Mouse (Mus musculus) forebrain, postnatal 0 days (tissue): ENCODE data around the gene Fbxl2. TPM values are rescaled to one million over a fixed set of nuclear protein-coding genes. Genes with fewer than 3 reads are reported as not detected.

Experiments used
- ATAC-seq: fragments of 200-750 bp; cut with Nextera tagmentation; 2 replicates; pipeline ENCODE4 v1.8.0; 2017; ENCODE audit warnings: mild to moderate bottlenecking, moderate library complexity
- DNase-seq: peaks from one replicate; pipeline ENCODE4 v3.0.0-alpha.2; 2015
- H3K27ac ChIP-seq: fragments of 300-500 bp; sonication (generic); 2 replicates; pipeline ENCODE4 v1.5.1; 2014; ENCODE audit warnings: low read depth, mild to moderate bottlenecking, antibody characterized with exemption, low read length, moderate library complexity, mixed read lengths
- H3K27me3 ChIP-seq: fragments of 300-500 bp; sonication (generic); 2 replicates; pipeline ENCODE4 v1.6.1; 2014; ENCODE audit warnings: mild to moderate bottlenecking, low read length, mixed read lengths; ENCODE audit not compliant: insufficient read depth
- H3K36me3 ChIP-seq: fragments of 300-500 bp; sonication (generic); 2 replicates; pipeline ENCODE4 v1.6.1; 2014; ENCODE audit warnings: mild to moderate bottlenecking, moderate library complexity; ENCODE audit not compliant: insufficient read depth
- H3K4me1 ChIP-seq: fragments of 300-500 bp; sonication (generic); 2 replicates; pipeline ENCODE4 v1.6.1; 2014; ENCODE audit warnings: antibody characterized with exemption; ENCODE audit not compliant: insufficient read depth
- H3K4me2 ChIP-seq: fragments of 300-500 bp; sonication (generic); 2 replicates; pipeline ENCODE4 v1.6.1; 2014; ENCODE audit warnings: low read depth, mild to moderate bottlenecking, moderate library complexity
- H3K4me3 ChIP-seq: fragments of 300-500 bp; sonication (generic); 2 replicates; pipeline ENCODE4 v1.5.1; 2014; ENCODE audit warnings: low read depth, low read length, mixed read lengths
- H3K9ac ChIP-seq: fragments of 300-500 bp; sonication (generic); 2 replicates; pipeline ENCODE4 v1.6.1; 2014; ENCODE audit warnings: mild to moderate bottlenecking
- H3K9me3 ChIP-seq: fragments of 300-500 bp; sonication (generic); 2 replicates; pipeline ENCODE4 v1.6.1; 2016; ENCODE audit warnings: low read length
- CTCF ChIP-seq: sonication (generic); IDR thresholded peaks from 2 replicates; pipeline ENCODE4 v1.5.1; 2016; ENCODE audit warnings: antibody characterized with exemption, control low read depth, low read depth
- WGBS: fragments of 180-500 bp; shearing (Covaris S2); extraction: QIAGEN DNeasy Blood & Tissue Kit; methylation state at CpG from one replicate; pipeline ENCODE4 v1.1.7; 2014; 5-methylcytosine and 5-hydroxymethylcytosine counted together
- polyA plus RNA-seq: library from polyadenylated mRNA; unstranded; fragments of >200 nt; fragmentation: Nextera tagmentation; extraction: Ambion mirVana; gene quantifications from 2 replicates; pipeline ENCODE4 v1.2.1, GENCODE M21; 2015
- total RNA-seq: library from RNA; depleted of rRNA; stranded (reverse); fragments of >200 nt; gene quantifications from 2 replicates; pipeline ENCODE4 v1.2.3, GENCODE M21; 2014

The Fbxl2 gene
- total and polyA plus RNA-seq, 2 experiments from 2014 or later, result 26.1 to 34.0 TPM

DNA sequence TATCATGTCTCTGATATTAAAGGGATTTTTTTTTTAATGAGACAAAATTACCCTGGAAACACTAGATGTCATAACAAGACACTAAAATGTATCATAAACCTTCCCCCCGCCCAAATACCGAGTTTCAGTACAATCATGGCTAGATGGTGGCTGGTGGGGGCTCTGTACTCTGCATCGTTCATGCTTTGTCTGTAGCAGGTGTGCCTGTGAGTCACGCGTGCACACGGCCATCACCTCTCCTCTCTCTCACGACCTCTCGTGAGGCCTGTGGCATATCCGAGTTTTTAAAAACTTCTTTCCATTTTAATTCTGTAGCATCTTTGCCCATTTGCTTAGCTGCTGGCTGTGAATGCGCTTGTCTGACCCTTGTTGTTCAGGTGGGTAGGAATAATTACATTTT lies 69.7 kb downstream of the Fbxl2 start:
- H3K9me3 ChIP-seq, result no peaks in the 10 kb centered on the region
- ATAC-seq, result no peak
- no peak for TF ChIP-seq CTCF
- H3K4me2 ChIP-seq, result no peak overlapping the region
- no peak overlapping the region for H3K27ac ChIP-seq
- peaks cover 67% of the 10 kb centered on the region for H3K36me3 ChIP-seq
- DNase-seq, result no peak
- no peak overlapping the region for H3K4me3 ChIP-seq
- H3K27me3 ChIP-seq, result no peaks in the 10 kb centered on the region
- 88% methylated on average over 10 of the region's 10 CpGs for WGBS
- H3K4me1 ChIP-seq, result no peaks in the 10 kb centered on the region
- H3K9ac ChIP-seq, result no peak overlapping the region

DNA sequence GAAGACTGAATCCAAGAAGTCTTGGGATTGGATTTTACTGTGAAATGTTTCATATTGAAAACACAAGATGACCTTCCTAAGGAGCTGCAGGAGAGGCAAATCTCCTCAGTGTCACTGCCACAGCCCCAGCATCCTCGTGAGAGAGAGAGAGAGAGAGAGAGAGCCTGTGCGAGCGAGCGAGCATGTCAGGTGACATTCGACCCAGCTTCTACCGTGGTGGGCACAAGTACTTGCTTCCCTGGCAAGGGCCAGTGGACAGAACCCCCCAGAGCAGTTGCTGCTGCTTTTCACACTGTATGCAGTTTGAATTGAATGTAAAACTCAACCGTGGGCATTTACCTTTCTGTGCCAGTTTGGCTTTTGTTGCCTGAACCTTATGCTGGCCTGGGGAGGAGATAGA lies 70.5 kb downstream of the Fbxl2 start:
- no peak overlapping the region for H3K9ac ChIP-seq
- TF ChIP-seq CTCF, result no peak
- no peak for DNase-seq
- no peak overlapping the region for H3K27ac ChIP-seq
- no peaks in the 10 kb centered on the region for H3K4me1 ChIP-seq
- no peak overlapping the region for H3K4me3 ChIP-seq
- 83% methylated on average over 7 of the region's 7 CpGs for WGBS
- no peak for ATAC-seq
- peaks cover 73% of the 10 kb centered on the region for H3K36me3 ChIP-seq
- no peaks in the 10 kb centered on the region for H3K27me3 ChIP-seq
- no peaks in the 10 kb centered on the region for H3K9me3 ChIP-seq
- no peak overlapping the region for H3K4me2 ChIP-seq

DNA sequence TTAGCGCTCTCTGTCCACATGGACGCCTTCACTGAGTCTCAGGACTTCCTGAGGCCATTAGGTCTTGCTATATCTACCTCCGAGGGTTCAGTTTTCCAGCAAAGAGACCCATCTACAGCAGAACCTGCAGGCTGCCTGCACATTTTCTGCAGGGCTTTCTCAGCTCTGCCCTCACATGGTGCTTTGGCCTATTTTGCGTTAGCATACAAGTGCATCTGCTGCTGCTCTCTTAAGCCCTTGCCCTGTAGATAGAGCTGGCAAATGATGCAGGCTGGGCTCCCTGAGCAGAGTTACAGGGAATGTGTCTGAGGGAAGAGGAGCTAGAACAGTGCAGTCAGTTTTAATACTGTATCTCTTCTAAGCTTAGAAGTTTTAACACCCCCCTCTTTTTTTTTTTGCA lies 71.0 kb downstream of the Fbxl2 start:
- no peaks in the 10 kb centered on the region for H3K4me1 ChIP-seq
- no peak for ATAC-seq
- no peak for TF ChIP-seq CTCF
- no peaks in the 10 kb centered on the region for H3K9me3 ChIP-seq
- no peaks in the 10 kb centered on the region for H3K27me3 ChIP-seq
- H3K9ac ChIP-seq, result no peak overlapping the region
- 93% methylated on average over 4 of the region's 4 CpGs for WGBS
- no peak overlapping the region for H3K4me2 ChIP-seq
- no peak overlapping the region for H3K27ac ChIP-seq
- H3K36me3 ChIP-seq, result peaks cover 78% of the 10 kb centered on the region
- H3K4me3 ChIP-seq, result no peak overlapping the region
- DNase-seq, result no peak

DNA sequence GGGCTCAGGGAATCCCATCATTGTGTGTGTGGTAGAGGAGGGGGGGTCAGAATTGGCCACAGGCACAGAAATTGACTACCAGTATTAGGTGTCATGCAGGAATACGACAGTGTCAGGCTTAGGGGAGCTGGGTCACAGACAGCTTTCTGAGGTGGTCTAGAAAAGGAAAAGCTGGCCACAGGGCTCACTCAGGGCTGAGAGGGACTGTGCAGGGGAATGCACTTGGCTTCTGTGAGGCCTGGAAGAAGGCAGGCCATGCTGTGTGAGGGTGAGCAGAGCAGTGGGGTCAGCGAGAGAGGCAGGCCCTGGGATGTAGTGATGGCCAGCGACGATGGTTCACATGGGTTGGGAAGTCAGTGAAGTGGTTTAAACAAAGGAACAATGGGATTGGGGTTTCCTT lies 72.1 kb downstream of the Fbxl2 start:
- Histone ChIP-seq H3K9me3 (no peaks in the 10 kb centered on the region), H3K4me2 (no peak overlapping the region), H3K9ac (no peak overlapping the region), H3K27me3 (no peaks in the 10 kb centered on the region), H3K4me3 (no peak overlapping the region), H3K36me3 (peaks cover 82% of the 10 kb centered on the region), H3K4me1 (no peaks in the 10 kb centered on the region), H3K27ac (no peak overlapping the region)
- no peak for DNase-seq
- 67% methylated on average over 4 of the region's 4 CpGs for WGBS
- ATAC-seq, result no peak
- TF ChIP-seq CTCF, result no peak

DNA sequence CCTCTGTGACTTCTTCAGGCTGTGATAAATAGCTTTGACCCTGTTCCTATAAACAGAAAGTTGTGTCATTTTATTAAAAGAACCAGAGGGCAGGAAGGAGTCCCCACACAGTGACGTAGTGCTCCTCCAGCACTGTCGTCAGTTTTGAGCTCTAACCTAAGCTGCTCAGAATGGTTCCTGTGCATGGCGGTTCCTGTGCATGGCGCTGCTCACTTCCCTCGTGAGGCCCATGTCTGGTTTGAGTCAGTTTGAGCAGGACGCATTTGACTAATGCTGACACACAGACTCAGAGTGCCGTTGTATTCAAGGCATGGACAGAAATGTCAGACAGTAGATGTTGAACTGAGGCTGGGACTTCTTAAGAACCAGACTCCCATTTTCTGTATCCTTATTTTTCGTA lies 74.4 kb downstream of the Fbxl2 start:
- DNase-seq (no peak), ATAC-seq (no peak)
- H3K4me2 ChIP-seq, result no peak overlapping the region
- peaks cover 81% of the 10 kb centered on the region for H3K36me3 ChIP-seq
- H3K27me3 ChIP-seq, result no peaks in the 10 kb centered on the region
- H3K9me3 ChIP-seq, result no peaks in the 10 kb centered on the region
- H3K4me3 ChIP-seq, result no peak overlapping the region
- no peak overlapping the region for H3K9ac ChIP-seq
- 81% methylated on average over 8 of the region's 8 CpGs for WGBS
- H3K4me1 ChIP-seq, result no peaks in the 10 kb centered on the region
- no peak for TF ChIP-seq CTCF
- H3K27ac ChIP-seq, result no peak overlapping the region

DNA sequence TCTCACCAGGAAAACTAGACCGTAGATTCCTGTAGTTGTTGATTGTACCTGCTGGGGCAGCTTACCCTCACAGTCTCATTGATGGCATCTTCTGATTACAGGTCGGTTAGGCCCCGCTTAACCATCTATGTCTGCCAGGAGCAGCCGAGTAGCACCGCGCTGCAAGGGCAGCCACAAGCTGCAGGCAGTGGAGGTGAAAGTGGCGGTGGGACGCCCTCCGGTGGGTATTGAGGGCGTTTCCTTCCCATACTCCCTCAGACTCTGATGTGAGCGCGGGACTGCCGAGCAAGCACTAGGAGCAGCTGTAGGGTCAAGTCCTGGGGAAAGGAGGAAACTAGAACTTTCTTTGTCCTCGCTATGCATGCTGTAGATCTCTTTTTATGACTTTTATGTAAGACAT lies 76.0 kb downstream of the Fbxl2 start:
- DNase-seq, result no peak
- H3K36me3 ChIP-seq, result peaks cover 79% of the 10 kb centered on the region
- 93% methylated on average over 14 of the region's 14 CpGs for WGBS

DNA sequence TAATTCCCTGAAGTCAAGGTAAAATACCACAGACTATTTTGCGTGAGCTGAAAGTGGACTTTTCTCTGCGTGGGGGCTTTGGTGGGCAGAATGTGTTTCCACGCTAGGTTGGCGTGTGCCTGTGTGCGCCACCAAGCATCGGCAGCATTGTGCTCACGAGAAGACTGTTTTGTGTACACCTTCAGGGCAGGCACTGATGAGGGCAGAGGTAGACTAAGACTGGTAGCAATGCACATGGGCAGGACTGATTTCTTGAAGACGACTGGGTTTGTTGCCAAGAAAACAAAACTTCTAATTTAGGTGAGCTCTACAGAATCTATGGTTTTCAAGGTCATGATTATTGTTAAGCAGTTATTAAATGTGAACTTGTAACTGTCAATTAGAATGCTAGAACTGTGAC lies 76.6 kb downstream of the Fbxl2 start:
- Histone ChIP-seq H3K36me3 (peaks cover 79% of the 10 kb centered on the region), H3K9ac (no peak overlapping the region), H3K4me2 (no peak overlapping the region), H3K4me3 (no peak overlapping the region), H3K27me3 (no peaks in the 10 kb centered on the region), H3K27ac (no peak overlapping the region), H3K4me1 (no peaks in the 10 kb centered on the region), H3K9me3 (no peaks in the 10 kb centered on the region)
- no peak for ATAC-seq
- no peak for TF ChIP-seq CTCF
- 91% methylated on average over 8 of the region's 8 CpGs for WGBS
- no peak for DNase-seq

More for the DNA sequence above, 76.0 kb downstream of the Fbxl2 start:
- ATAC-seq, result no peak
- Histone ChIP-seq H3K4me1 (no peaks in the 10 kb centered on the region), H3K4me3 (no peak overlapping the region), H3K9ac (no peak overlapping the region), H3K9me3 (no peaks in the 10 kb centered on the region), H3K4me2 (no peak overlapping the region), H3K27me3 (no peaks in the 10 kb centered on the region), H3K27ac (no peak overlapping the region)
- TF ChIP-seq CTCF, result no peak

DNA sequence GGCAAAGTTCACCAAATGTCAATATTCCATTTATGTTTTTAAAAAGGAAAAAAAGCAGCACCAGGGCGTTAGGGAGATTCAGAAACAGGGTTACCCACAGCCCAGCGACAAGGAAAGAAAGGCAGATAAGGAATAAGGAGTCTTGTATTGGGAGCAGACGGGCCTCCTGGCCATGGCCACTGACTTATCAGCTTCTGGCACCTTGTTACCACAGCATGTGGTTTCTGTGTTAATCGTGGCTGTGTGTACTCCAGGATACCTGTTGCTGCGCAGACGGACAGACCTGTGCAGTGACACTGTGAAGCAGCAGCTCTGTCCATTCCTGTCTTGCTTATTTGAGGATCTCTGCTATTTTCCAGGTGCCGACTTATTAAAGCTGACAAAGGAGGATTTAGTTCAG lies 77.0 kb downstream of the Fbxl2 start:
- H3K4me3 ChIP-seq, result no peak overlapping the region
- no peaks in the 10 kb centered on the region for H3K27me3 ChIP-seq
- no peak overlapping the region for H3K4me2 ChIP-seq
- H3K9ac ChIP-seq, result no peak overlapping the region
- no peaks in the 10 kb centered on the region for H3K9me3 ChIP-seq
- H3K36me3 ChIP-seq, result peaks cover 79% of the 10 kb centered on the region
- TF ChIP-seq CTCF, result no peak
- no peak for DNase-seq
- H3K27ac ChIP-seq, result no peak overlapping the region
- H3K4me1 ChIP-seq, result no peaks in the 10 kb centered on the region
- WGBS, result 94% methylated on average over 7 of the region's 7 CpGs
- ATAC-seq, result no peak
